Mouse (Mus musculus): ENCODE data around the gene Gm21885.

GRCm38 (mm10) chr11:94314098-94314652, 32.5 kb downstream of the Gm21885 start:
- TF ChIP-seq CTCF (IDR thresholded peaks at IDR 0.05; ENCODE audit: low read depth, low read length), result no peak
- no peak for TF ChIP-seq POLR2A (IDR thresholded peaks at IDR 0.05; ENCODE audit: insufficient read depth, low read length)

Measured in ES-Bruce4 (cell line).